Mouse (Mus musculus): ENCODE data around the gene Eif1ax.
"Not testable (repeated sequence)": the region's sequence is repeated elsewhere in the genome, so short reads cannot be mapped to it uniquely, and the experiment has no call there.

Eif1ax gene

DNA sequence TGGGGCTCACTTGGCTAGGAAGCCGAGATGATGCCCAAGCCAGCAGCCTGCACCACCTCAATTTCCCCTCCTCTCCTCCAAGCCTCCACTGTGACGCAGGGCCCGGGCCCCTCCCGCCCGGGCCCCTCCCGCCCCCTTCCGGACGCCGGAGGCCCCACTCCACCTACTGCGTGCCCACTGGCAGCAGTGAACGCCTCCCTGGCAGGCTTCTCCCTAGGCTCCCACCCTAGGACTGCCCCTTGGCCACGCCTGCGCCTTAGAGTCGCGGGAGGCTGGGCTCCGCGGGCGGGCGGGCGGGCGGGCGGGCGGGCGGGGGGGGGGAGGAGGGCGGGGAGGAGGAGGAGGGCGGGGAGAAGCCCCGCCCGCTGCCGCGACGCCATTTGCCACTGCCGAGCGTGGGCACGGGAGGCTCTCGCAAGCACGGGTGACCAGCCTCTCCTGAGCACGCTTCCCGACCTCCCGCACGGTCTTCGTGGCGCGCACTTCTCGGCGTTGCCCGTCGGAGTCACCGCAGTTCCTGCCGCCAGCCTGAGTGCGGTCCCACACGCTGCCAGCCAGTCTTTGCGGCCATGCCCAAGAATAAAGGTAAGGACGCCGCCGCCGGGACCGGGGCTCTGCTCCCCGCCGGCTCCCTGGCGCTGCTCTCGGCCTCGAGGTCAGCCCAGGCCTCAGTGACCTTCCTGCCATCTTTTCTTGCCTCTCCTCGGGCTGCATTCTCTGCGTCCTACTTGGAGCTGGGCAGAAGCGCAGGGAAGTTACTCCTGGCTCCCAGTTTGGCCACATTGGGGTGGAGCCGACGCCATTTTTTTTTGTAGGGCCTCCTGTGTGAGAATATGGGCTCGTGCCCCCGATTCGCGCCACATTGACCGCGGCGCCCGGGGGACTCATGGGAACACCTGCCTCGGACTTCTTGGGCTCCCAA is at the start of gene Eif1ax:
Gene Eif1ax, plus strand, starts transcription at position 348 of the 922 bp plus-strand sequence.
- DNase-seq = peak; percentile 72 to 82

DNA sequence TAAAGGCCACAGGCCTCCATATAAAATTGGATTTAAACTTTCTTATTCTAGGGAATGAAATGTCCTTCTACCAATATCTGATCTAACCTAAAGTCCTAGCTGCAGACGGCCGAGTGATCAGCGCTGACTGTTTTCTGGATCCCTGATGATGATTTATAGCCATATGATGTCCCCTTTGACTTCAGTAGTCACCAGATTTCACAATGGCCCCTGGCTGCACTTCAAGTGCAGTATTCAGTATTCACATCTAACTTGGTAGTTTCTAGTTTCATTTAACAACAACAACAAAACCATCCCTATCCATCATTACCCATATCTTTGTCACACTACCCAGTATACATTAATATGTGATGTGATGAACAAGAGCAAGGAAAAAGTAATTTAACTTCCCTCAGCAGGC is 7.5 kb upstream of the Eif1ax start:
- no peak for DNase-seq

DNA sequence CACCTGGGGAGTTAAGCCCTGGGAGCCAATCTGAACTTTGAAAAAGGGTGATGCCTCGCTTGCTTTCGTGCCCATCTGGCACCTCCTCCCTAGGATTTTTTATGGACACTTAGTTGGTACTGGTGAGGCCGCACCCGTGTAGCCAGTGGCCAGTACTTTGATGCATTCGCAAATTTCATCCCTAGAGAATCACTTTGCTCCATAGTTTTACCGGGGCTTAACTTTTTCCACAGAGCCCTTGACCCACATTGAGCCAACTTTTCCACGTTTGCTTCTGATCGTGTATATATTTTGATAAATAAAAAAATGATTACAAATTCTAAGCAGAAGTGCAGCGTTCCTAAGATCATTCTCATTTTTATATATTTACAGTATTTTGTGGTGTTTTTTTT is 771 bp downstream of the Eif1ax start:
- no peak for DNase-seq

DNA sequence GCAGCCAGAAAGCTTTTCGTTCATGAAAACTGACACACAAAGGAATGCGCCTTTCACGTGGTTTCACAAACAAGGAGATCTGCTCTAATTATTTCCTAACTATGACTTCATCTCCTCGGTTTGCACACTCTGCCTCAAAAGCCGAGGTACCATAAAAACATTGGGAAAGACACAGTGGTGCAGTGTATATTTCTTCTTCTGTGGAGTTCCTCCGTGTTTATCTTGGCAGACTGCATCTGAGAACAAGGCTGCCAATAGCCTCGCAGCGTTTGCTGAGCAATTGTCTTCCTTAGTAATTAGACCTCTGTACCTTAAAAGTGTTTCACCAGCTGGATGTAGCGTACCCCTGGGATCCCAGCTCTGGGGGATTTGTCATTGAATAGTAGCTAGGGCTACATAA is 15.1 kb downstream of the Eif1ax start:
- DNase-seq = no peak

DNA sequence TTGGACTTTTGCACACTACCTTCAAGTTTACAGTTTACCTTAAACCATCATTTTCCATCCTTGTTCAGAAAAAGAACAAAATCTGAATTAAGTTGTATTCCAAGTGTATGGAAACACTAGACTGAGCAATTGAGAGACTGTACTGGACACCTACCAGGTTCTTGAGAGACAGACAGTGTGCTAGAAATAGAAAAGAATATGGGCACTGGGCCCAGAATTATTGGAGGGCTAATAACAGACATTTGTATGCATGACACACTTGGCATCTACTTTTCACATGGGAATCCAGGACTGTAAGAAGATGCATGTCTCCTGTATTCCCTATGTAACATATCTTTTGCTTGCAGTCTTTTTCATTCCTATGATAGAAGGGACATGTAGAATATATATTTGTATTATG is 17.0 kb downstream of the Eif1ax start:
- peak in 1 of 2 experiments; percentile 32 for DNase-seq

DNA sequence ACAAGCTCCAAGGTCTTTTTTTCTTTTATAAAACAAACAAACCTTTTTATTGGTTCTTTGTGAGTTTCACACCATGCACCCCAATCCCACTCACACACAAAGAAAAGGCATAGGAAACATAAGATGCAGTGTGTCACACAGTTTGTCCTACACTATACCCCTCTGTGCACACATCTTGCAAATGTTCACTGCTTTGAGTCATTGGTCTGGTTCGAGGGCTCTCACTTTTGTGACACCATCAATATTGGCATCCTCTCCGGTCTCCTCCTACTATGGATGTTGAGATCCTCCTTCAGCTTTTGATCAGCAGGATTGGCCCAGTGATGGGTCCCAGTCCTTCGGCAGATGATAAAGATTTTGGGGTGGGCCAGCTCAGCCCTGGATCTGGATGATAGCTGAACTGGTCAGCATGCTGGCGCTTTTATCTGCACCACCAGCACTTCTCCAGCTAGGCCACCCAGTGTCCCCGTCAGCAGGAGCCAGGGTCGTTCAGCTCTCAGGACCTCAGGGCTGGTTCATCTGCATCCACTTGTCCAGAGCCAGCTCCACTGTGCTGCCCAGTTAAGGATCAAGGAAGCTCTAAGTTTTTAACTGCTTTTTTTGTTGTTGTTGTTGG is 18.5 kb downstream of the Eif1ax start:
- no peak for DNase-seq

DNA sequence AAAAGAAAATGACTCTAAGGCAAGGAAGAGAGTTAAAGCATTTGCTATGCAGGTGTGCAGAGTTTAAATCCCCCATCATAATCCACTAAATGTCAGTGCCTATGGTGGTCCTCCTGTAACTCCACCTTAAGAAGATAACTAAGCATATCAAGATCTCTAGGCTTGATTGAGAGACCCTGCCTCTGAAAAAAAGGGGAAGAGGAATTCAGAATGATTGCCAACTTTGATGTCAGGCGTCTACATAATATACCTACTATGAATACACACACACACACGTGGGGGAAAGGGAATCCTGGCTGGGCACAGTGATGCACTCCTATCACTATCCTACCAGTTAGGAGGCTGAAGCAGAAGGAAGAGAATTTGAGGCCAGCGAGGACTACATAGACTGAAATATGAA is 19.3 kb downstream of the Eif1ax start:
- no peak for DNase-seq

DNA sequence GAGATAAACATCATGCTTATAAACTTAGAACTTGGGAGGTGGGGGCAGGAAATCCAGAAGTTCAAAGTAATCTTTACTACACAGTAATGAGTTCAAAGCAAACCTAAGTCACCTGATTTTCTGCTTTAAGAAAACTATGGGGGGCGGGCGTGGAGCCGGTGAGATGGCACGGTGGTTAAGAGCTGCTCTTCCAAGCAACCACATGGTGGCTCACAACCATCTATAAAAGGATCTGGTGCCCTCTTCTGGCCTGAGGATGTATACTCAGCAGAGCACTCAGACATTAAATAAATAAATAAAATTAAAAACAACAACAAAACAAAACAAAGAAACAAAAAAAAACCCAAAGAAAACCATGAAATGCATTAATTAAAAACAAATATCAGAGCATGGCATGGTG is 37.3 kb downstream of the Eif1ax start:
- peak; percentile 11 to 69 for DNase-seq

DNA sequence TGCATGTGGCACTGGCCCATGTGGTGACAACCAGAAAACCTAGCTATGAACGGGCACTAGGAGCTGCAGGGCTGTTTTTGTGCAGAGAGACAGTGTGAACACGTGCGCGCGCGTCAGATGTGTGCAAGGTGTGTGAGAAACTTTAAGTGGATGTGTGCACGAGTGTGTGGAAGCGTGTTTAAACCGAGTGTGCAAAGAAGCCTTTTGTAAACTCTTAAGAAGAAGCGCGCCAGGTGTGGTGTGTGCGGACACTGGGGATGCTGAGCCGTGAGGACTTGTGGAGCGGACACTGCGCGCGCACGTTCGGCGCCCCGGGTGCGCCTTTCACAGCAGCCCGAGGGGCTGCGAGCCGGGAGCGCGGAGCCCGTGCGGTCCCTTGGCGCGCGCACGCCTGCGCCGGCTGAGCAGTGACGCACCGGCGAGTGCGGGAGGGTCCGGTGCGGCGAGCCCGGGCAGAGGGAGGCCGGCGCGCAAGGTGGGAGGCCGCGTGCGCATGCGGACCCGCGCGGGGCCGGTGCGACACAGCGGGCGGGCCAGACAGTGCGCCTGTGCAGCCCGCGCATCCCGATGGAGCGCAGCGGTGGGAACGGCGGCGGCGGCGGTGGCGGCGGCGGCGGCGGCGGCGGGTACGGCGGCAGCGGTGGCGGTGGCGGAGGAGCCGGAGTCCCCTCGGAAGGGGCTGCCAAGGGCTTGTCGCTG is 42.3 kb downstream of the Eif1ax start, which contains the start of gene Map7d2:
Gene Map7d2, plus strand, starts transcription at position 443 of the 699 bp plus-strand sequence.
- peak; percentile 73 to 84 for DNase-seq

DNA sequence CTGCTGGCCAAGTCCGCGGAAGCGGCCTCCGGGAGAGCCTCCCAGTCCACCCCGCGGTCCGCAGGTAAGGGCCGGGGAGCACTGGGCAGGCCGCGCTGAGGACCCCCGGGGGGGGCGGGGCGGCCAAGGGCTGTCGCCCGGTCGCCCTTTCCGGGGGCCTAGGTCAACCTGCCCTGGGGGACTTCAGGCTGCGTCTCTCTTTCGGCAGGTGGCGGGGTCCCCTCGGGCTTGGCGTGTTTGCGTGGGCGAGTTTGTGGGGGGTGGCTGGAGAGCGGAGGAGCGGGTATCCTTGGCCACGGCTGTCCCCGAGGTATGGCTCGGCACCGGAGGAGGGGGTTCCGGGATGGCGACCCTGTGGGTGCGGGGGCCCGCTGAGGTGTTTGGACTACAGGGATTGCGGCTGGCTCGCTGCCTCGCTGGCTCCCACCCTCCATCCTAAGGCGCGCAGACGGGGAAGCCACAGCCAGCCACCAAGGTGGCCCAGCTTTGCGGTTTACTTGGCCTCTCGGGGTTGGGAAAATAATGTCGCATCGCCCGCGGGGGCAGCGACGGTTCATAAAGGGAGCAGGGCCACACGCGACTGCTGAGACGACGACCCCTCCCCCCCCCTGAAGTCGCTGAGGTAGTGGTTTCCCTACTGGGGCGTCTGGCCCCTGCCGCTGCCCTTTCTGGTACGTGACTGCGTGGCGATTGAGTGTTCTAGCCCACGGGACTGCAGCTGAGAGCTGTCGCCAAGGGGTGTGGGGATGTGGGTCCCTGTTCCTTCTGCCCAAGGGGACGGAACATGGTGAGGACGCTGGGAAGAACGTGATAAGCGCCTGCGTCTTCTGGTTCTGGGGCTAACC is 43.1 kb downstream of the Eif1ax start:
- peak; percentile 46 to 51 for DNase-seq

DNA sequence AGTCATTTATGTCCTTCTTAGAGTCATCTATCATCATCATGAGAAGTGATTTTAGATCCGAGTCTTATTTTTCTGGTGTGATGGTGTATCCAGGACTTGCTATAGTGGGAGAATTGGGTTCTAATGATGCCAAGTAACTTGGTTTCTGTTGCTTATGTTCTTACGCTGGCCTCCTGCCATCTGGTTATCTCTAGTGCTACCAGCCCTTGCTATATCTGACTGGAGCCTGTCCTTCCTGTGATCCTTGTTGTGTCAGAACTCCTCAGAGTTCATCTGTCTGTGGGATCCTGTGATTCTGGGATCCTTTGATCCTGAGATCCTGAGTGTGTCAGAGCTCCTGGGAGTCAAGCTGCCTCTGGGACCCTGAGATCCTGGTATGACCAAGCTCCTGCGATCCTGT is 58.5 kb downstream of the Eif1ax start:
- DNase-seq = not testable (repeated sequence)
